Mouse (Mus musculus) heart, adult 9 months (tissue): ENCODE results near the gene Eps8.

Source experiments
- DNase-seq, 2 experiments: peaks; one replicate each; pipeline ENCODE4 v3.0.0; 2022; ENCODE audit warnings: low spot score in 2 of 2

Gene Eps8

DNA sequence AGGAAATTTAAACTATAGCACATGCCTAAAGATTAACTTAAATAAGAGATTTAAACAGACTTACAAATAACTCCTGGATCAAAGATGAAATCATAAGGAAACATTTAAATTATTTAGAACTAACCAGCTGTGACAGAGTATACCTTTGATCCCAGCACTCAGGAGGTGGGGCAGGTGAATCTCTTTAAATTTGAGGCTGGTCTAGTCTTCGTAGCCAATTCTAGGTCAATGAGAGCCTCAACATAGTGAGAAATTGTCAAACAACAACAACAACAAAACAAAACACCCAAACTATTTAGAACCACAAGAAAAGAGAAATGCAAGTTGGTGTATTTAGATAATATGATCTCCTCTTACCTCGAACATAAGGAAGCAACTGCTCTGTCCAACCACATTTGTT lies at the start of gene Eps8:
Gene Eps8, minus strand, starts transcription at position 101 of the 400 bp plus-strand sequence.
- no peak for DNase-seq

DNA sequence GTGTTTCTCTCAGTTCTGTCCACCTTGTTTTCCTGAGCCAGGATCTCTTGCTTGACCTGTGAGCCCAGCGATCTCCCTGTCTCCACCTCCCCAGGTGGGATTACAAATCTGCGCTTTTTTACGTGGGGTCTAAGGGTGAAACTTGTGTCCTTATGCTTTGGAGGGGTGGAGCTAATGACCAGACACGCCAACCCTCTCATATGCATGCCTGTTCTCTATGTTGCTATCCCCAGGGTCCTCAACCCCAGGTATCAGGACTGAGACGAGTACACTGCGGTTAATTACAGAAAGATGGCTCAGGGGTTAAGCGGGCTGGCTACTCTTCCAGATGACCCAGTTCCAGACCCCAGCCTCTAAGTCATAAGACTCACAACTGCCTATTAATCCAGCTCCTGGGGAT lies 48.8 kb upstream of the Eps8 start:
- no peak for DNase-seq

GRCm38 (mm10) chr6:137702918-137703317 lies 48.2 kb upstream of the Eps8 start:
- peak; percentile 75 to 80 for DNase-seq

- no peak for DNase-seq
Measured at GRCm38 (mm10) chr6:137702186-137702585, 47.5 kb upstream of the Eps8 start.

DNA sequence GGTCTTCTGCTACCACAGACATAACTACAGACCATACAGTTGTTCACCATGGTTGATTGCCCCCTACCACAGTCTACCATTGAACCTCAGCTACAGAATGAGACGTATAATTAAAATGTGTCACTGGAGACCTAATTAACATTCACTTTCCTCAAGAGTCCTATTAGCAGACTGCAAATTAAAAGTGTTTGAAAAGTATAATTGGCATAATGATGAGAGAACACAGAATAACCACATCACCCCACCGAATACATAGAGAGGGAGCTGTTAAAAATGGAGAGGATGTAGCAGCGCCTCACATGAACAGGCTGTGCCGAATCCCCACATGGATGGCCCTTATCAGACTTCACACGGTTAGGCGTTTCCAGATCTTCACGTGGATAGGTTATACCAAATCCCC lies 44.8 kb upstream of the Eps8 start:
- DNase-seq, result no peak

GRCm38 (mm10) chr6:137696445-137697204 lies 41.9 kb upstream of the Eps8 start:
- DNase-seq, result peak in 1 of 2 experiments; percentile 28

GRCm38 (mm10) chr6:137695046-137695445 lies 40.4 kb upstream of the Eps8 start:
- DNase-seq, result no peak

GRCm38 (mm10) chr6:137694310-137694709 lies 39.6 kb upstream of the Eps8 start:
- DNase-seq, result no peak

- peak; percentile 63 to 64 for DNase-seq
Measured at GRCm38 (mm10) chr6:137690550-137691119, 36.0 kb upstream of the Eps8 start.

- DNase-seq, result no peak
Measured at GRCm38 (mm10) chr6:137688506-137689105, 33.9 kb upstream of the Eps8 start.

GRCm38 (mm10) chr6:137688079-137688478 lies 33.4 kb upstream of the Eps8 start:
- DNase-seq, result no peak

DNA sequence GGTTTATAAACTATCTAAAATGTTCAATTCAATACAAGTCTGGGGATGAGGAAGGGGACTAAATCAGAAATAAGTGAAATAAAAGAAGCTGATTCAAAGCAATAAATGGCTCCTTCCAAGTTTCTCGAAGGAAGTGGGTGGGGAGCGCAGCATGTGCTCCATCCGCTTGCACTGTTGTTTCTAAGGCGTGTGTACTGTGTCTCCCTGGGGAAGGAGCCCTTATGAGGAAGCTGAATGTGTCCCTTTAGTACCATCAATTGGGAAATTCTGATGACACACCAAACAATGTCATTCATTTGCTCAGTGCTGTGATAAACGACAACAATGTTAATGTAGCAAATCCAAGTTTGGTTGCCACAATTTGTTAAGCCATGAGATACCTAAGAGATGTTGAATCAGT lies 33.0 kb upstream of the Eps8 start:
- DNase-seq, result no peak

GRCm38 (mm10) chr6:137682629-137683028 lies 28.0 kb upstream of the Eps8 start:
- no peak for DNase-seq

- DNase-seq, result no peak
Measured at GRCm38 (mm10) chr6:137681000-137681399, 26.3 kb upstream of the Eps8 start.

GRCm38 (mm10) chr6:137676581-137676980 lies 21.9 kb upstream of the Eps8 start:
- DNase-seq, result peak in 1 of 2 experiments; percentile 44

GRCm38 (mm10) chr6:137675556-137675955 lies 20.9 kb upstream of the Eps8 start:
- DNase-seq, result no peak

DNA sequence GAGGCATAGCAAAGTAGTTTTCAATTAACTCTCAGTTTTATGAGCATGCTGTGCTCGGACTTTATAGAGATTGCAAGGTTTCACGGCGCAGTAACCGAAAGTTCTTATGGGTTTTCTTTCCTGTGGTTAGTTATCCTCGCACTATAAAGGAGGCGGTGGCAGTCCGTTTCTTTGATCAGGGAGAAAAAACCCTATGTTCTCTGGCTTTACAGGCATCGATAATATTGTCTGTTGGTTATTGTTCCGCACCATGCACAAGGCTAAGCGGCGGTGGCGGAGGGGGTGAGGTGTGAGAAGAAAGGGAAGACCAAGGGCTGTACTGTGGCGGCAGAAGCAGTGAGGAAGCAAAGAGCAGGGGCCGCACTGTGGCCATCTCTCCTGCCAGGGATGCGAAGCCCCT lies 18.6 kb upstream of the Eps8 start:
- DNase-seq, result no peak

DNA sequence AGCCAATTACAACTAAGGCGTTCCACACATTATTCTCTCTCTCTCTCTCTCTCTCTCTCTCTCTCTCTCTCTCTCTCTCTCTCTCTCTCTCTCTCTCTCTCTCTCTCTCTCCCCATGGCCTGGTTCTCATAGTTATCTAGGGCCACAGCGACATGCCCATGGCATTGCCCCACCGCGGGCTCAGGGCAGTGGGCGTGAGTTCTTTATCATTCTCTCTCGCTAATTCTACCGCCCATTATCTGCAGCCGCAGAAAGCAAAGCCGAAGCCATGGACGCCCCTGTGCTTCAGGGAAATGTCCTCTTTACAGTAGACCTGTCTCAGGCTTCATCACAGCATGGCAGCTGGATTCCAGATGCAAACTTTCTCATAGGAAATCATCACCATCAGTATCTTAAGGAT lies 16.9 kb upstream of the Eps8 start:
- DNase-seq, result no peak

DNA sequence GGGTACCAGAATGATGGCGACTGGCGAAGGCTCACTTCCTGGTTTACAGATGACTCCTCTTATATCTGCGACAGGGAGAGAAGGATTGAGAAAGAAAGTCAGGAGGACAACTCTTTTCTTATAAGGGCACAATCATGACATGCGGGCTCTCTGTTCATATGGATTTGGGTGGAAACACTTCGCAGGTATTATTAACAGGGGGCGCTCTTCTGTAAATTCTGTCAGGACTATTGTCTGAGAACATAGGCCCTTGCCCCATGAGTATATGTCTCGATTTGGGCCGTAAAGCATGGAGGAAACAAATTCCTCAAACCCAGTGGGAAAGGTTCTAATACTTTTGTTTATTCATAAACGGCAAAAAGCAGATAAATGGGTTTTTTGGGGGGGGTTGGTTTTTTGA lies 16.1 kb upstream of the Eps8 start:
- DNase-seq, result no peak

DNA sequence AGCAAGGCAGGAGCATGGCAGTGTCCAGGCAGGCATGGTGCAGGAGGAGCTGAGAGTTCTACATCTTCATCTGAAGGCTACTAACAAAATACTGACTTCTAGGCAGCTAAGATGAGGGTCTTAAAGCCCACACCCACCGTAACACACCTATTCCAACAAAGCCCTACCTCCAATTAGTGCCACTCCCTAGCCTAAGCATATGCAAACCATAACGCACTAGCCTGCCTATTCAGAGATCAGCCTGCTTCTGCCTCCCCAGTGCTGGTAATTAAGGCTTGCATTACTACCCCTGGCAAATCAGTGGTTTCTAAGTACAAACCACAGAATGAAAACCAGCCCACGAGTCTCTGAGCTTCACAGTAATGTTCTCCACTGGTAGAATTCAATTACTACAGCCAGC lies 15.2 kb upstream of the Eps8 start:
- no peak for DNase-seq

GRCm38 (mm10) chr6:137669433-137669832 lies 14.8 kb upstream of the Eps8 start:
- no peak for DNase-seq

- DNase-seq, result no peak
Measured at GRCm38 (mm10) chr6:137668331-137668730, 13.7 kb upstream of the Eps8 start.

DNA sequence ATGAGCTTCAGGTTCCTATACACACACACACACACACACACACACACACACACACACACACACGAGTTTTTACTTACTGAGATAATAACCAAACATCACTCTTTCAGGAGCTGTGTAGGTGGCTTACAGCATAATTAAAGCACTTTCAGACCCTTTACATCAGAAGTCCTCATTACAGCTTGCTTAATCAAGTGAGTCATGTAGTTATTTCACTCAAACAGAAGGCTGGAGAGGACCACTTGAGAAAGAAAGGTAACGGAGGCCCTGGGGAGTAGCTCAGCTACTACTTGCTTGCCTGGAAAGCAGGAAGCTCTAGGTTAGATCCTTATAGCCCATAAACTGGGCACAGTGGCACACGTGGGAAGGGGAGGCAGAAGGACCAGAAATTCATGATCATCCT lies 13.0 kb upstream of the Eps8 start:
- DNase-seq, result no peak
